Mouse (Mus musculus): ENCODE measurements around the gene Sdf2.

Sdf2 gene

GRCm38 (mm10) chr11:78262550-78262949 is 17.0 kb downstream of the Sdf2 start:
- peak; percentile 82 for DNase-seq

- DNase-seq = no peak
Measured at GRCm38 (mm10) chr11:78265571-78265970, 20.0 kb downstream of the Sdf2 start.

GRCm38 (mm10) chr11:78271986-78272385 is 26.4 kb downstream of the Sdf2 start:
- no peak for DNase-seq

GRCm38 (mm10) chr11:78275596-78275995 is 30.1 kb downstream of the Sdf2 start:
- no peak for DNase-seq

- peak; percentile 5 for DNase-seq
Measured at GRCm38 (mm10) chr11:78276169-78276568, 30.6 kb downstream of the Sdf2 start.

- DNase-seq = no peak
Measured at GRCm38 (mm10) chr11:78278853-78279252, 33.3 kb downstream of the Sdf2 start.

GRCm38 (mm10) chr11:78279586-78279985 is 34.0 kb downstream of the Sdf2 start:
- no peak for DNase-seq

GRCm38 (mm10) chr11:78289146-78289763 is 43.7 kb downstream of the Sdf2 start:
- no peak for DNase-seq

GRCm38 (mm10) chr11:78290654-78291053 is 45.1 kb downstream of the Sdf2 start, which contains the start of gene BC030499:
Gene BC030499, plus strand, starts transcription at chr11:78290841.
- no peak for DNase-seq

GRCm38 (mm10) chr11:78294585-78294984 is 49.0 kb downstream of the Sdf2 start:
- no peak for DNase-seq

- no peak for DNase-seq
Measured at GRCm38 (mm10) chr11:78300917-78301316, 55.4 kb downstream of the Sdf2 start.

GRCm38 (mm10) chr11:78301357-78302084 is 56.0 kb downstream of the Sdf2 start, which contains the start of gene Spag5:
Gene Spag5, plus strand, starts transcription at chr11:78301529.
- DNase-seq = peak; percentile 96
